Mouse (Mus musculus) intestine, postnatal 0 days (tissue): Measurements from ENCODE around the gene Wwp2. TPM values are rescaled to one million over a fixed set of nuclear protein-coding genes. Genes with fewer than 3 reads are reported as not detected.

Source experiments
- ATAC-seq: fragments of 200-750 bp; cut with Nextera tagmentation; 2 replicates; pipeline ENCODE4 v1.8.0; 2017; ENCODE audit warnings: mild to moderate bottlenecking, moderate TSS enrichment, moderate library complexity
- H3K27ac ChIP-seq: fragments of 300-500 bp; sonication (generic); 2 replicates; pipeline ENCODE4 v1.5.1; 2014; ENCODE audit warnings: mild to moderate bottlenecking, low read depth, low read length, moderate library complexity
- H3K27me3 ChIP-seq: fragments of 300-500 bp; sonication (generic); replicated peaks from 2 replicates; pipeline ENCODE4 v1.6.1; 2014; ENCODE audit warnings: low read length, mixed read lengths; ENCODE audit not compliant: control insufficient read depth, insufficient read depth
- H3K36me3 ChIP-seq: fragments of 300-500 bp; sonication (generic); 2 replicates; pipeline ENCODE4 v1.6.1; 2014; ENCODE audit warnings: mild to moderate bottlenecking, moderate library complexity; ENCODE audit not compliant: control insufficient read depth, insufficient read depth
- H3K4me1 ChIP-seq: fragments of 300-500 bp; sonication (generic); replicated peaks from 2 replicates; pipeline ENCODE4 v1.6.1; 2014; ENCODE audit warnings: antibody characterized with exemption, low read length, mixed read lengths; ENCODE audit not compliant: control insufficient read depth, insufficient read depth
- H3K4me2 ChIP-seq: fragments of 300-500 bp; sonication (generic); replicated peaks from 2 replicates; pipeline ENCODE4 v1.6.1; 2014; ENCODE audit warnings: low read depth, mild to moderate bottlenecking, moderate library complexity
- H3K4me3 ChIP-seq: fragments of 300-500 bp; sonication (generic); 2 replicates; pipeline ENCODE4 v1.5.1; 2014; ENCODE audit warnings: low read depth, low read length
- H3K9ac ChIP-seq: fragments of 300-500 bp; sonication (generic); 2 replicates; pipeline ENCODE4 v1.6.1; 2014; ENCODE audit warnings: mild to moderate bottlenecking, low read depth, low read length
- H3K9me3 ChIP-seq: fragments of 300-500 bp; sonication (generic); 2 replicates; pipeline ENCODE4 v1.6.1; 2016; ENCODE audit warnings: mixed run types; ENCODE audit not compliant: control insufficient read depth
- CTCF ChIP-seq: sonication (generic); IDR thresholded peaks from 2 replicates; pipeline ENCODE4 v1.5.1; 2016; ENCODE audit warnings: low read depth, mild to moderate bottlenecking, control low read depth, antibody characterized with exemption, moderate library complexity
- WGBS: fragments of 180-500 bp; shearing (Covaris S2); extraction: QIAGEN DNeasy Blood & Tissue Kit; methylation state at CpG from one replicate; pipeline ENCODE4 v1.1.7; 2014; 5-methylcytosine and 5-hydroxymethylcytosine counted together
- polyA plus RNA-seq: library from polyadenylated mRNA; unstranded; fragments of >200 nt; fragmentation: Nextera tagmentation; extraction: Ambion mirVana; gene quantifications from 2 replicates; pipeline ENCODE4 v1.2.1, GENCODE M21; 2015

The Wwp2 gene
- polyA plus RNA-seq, 1 experiment from 2014 or later = 37.4 TPM

DNA sequence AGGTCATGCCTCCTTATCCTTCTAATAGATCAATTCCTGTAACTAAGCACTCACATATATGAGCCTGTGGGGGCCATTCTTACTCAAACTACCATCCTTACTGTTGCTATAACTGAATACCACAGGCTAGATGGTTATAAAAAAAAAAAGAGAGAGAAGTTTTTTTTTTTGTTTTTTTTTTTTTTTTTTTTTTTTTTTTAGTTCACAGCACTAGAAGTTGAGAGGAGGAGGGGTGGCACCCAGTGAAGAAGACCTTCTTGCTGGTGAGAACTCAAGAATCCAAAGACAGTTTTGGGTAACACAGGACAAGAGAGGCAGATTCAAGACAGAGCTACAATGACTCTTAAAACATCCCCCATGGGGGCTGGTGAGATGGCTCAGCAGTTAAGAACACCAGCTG, 40.8 kb upstream of the Wwp2 start:
- H3K36me3 ChIP-seq = no peaks in the 10 kb centered on the region
- no peak overlapping the region for H3K9ac ChIP-seq
- no peak for TF ChIP-seq CTCF
- no peaks in the 10 kb centered on the region for H3K9me3 ChIP-seq
- H3K27ac ChIP-seq = no peak overlapping the region
- H3K27me3 ChIP-seq = no peaks in the 10 kb centered on the region
- no peak for ATAC-seq
- no peak overlapping the region for H3K4me2 ChIP-seq
- H3K4me3 ChIP-seq = no peak overlapping the region
- H3K4me1 ChIP-seq = no peaks in the 10 kb centered on the region

- H3K27ac ChIP-seq = no peak overlapping the region
- no peak overlapping the region for H3K4me3 ChIP-seq
- WGBS = 90% methylated on average over 10 of the region's 10 CpGs
- ATAC-seq = no peak
- no peaks in the 10 kb centered on the region for H3K9me3 ChIP-seq
- no peaks in the 10 kb centered on the region for H3K27me3 ChIP-seq
- H3K4me2 ChIP-seq = no peak overlapping the region
- no peaks in the 10 kb centered on the region for H3K4me1 ChIP-seq
- no peak for TF ChIP-seq CTCF
- H3K9ac ChIP-seq = no peak overlapping the region
- no peaks in the 10 kb centered on the region for H3K36me3 ChIP-seq
These were observed 40.0 kb upstream of the Wwp2 start for GRCm38 (mm10) chr8:107396106-107396670.

DNA sequence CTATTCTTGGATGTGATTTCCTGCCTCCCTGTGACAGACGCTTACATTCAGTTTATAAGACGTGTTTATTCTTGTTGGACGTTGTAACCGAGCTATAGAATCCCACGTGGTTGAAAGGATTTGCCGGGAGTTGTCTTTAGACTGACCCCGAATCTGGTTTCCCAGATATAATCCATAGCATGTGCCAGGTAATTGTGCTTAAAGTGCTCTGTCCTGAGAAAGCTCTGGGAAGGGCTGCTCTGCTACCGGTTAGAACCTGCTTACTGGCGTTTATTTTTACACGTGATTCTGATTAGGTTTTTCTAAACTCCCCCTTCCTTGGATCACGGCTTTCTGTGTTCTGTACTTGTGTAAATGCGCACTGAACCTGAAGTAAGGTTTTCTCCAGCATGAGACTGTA, 38.5 kb upstream of the Wwp2 start:
- Histone ChIP-seq H3K27ac (no peak overlapping the region), H3K9me3 (no peaks in the 10 kb centered on the region), H3K9ac (no peak overlapping the region), H3K36me3 (no peaks in the 10 kb centered on the region), H3K4me1 (no peaks in the 10 kb centered on the region), H3K27me3 (no peaks in the 10 kb centered on the region), H3K4me2 (no peak overlapping the region), H3K4me3 (no peak overlapping the region)
- TF ChIP-seq CTCF = no peak
- no peak for ATAC-seq
- whole genome bisulfite sequencing = 35% methylated on average over 12 of the region's 12 CpGs

- H3K9me3 ChIP-seq = no peaks in the 10 kb centered on the region
- no peak for ATAC-seq
- TF ChIP-seq CTCF = no peak
- no peak overlapping the region for H3K4me2 ChIP-seq
- H3K4me1 ChIP-seq = no peaks in the 10 kb centered on the region
- no peak overlapping the region for H3K4me3 ChIP-seq
- WGBS = 53% methylated on average over 9 of the region's 9 CpGs
- no peak overlapping the region for H3K9ac ChIP-seq
- no peaks in the 10 kb centered on the region for H3K27me3 ChIP-seq
- no peak overlapping the region for H3K27ac ChIP-seq
- no peaks in the 10 kb centered on the region for H3K36me3 ChIP-seq
These were observed 36.7 kb upstream of the Wwp2 start for GRCm38 (mm10) chr8:107399495-107399894.

DNA sequence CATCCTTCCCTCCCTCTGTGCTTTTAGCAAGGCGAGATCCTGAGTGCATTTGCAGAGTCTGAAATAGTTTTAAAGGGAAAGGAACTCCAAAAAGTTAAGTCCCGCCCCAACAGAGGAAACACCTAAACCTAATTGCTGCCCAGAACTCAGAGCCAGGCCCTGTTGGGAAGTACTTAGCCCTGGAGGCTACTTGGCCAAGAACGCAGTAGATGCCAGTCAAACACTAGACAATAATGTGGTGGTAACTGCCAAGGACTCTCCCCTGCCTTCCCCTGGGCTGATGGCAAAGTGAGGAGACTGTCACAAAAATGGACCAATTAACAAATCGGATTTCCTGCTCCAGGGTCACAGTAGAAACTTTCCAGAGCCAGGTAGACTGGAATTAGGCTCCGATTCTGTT, 34.3 kb upstream of the Wwp2 start:
- no peak for ATAC-seq
- Histone ChIP-seq H3K36me3 (no peaks in the 10 kb centered on the region), H3K4me1 (no peaks in the 10 kb centered on the region), H3K9me3 (no peaks in the 10 kb centered on the region), H3K9ac (no peak overlapping the region), H3K4me3 (no peak overlapping the region), H3K4me2 (no peak overlapping the region), H3K27me3 (no peaks in the 10 kb centered on the region), H3K27ac (no peak overlapping the region)
- TF ChIP-seq CTCF = no peak
- WGBS = 84% methylated on average over 5 of the region's 5 CpGs

DNA sequence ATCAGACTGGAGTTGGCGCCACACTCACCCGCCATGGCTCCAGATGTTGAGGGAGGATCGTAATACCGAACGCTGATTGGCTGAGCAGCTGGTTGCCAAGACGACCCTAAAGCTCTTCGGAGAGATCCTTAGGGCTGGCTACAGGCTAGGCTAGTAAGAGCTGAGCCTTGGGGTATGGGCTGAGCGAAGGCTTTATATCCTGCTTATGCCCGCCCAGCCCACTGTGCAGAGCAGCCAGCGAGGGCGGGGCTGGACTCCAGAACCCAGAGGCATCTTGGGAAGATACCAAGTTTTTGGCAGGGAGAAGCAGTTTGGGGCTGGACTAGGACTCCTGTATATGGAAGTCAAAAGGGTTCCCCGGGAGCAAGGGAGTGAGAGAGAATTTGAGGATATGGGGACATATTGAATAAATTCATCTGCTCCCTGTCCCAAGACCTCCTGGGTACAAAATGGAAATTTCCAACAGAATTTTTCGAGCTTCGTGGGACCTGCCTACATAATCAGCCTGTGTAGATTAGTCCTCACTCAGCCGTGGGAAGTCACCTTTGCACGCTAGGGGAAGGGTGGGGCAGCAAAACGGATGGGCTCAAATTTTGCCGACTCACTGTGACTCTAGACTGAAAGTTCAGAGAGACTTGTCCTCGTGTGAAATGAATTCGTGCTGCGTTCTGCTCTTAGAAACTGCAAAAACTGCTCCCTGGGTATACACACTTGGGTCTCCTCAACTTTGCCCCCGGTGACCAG, 33.0 kb upstream of the Wwp2 start, which contains the start of gene Nqo1:
Gene Nqo1 (minus strand): TSS at position 169 of the 744 bp plus-strand sequence.
- no peak for TF ChIP-seq CTCF
- H3K27me3 ChIP-seq = no peaks in the 10 kb centered on the region
- no peak within 1 kb of the TSS for H3K9ac ChIP-seq
- peak; percentile 93 for ATAC-seq
- WGBS = 11% methylated on average over 22 of the region's 22 CpGs
- no peak within 1 kb of the TSS for H3K27ac ChIP-seq
- H3K9me3 ChIP-seq = no peaks in the 10 kb centered on the region
- no peaks in the 10 kb centered on the region for H3K36me3 ChIP-seq
- H3K4me2 ChIP-seq = peak within 1 kb of the TSS; percentile 58
- H3K4me1 ChIP-seq = no peaks in the 10 kb centered on the region
- H3K4me3 ChIP-seq = peak within 1 kb of the TSS; percentile 25
